Mouse (Mus musculus): ENCODE measurements around the gene Abraxas2. TPM values are rescaled to one million over a fixed set of nuclear protein-coding genes. Genes with fewer than 3 reads are reported as not detected.

Gene Abraxas2
- total RNA-seq, 2 experiments from 2014 or later: 33.1 to 37.7 TPM

DNA sequence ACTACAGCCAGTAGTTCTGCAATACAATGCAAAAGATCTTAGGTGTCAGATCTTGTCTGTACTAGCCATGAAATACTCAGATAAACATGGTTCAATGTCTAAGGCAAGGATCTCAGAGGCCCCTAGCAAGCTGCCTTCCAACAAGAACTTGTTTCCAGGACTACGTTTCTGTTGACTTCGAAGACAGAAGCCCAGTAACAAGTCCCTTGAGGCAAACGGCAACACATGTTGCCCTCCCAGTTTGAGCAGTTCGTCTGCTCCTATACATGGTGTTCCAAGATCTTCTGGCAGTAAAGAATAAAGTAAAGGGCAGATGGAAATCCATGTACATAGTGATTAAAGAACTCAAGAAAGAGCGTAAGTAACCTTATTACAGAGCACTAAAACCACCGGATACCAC lies 5.7 kb upstream of the Abraxas2 start:
- DNase-seq (ENCODE audit: low spot score in 2 of 2): no peak

DNA sequence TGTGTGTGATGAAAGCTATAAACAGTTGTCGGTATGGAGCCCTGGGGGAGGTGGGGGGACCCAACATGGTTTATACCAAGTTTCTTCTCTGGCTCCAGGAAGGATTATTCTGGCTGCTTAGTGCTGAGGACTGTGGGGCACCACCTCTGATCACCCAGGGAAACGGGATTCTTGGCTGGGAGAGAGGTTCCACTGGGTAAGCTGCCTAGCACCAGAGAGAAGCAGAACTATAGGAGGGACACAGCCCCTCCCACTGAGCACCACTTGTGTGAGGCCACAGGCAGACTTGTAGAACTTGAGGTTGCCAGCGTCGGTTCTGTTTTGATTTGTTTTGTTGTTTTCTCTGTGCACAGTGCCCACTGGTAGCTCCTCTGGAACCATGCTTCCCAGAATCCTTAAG lies 5.1 kb upstream of the Abraxas2 start:
- no peak for DNase-seq (ENCODE audit: low spot score in 2 of 2)

DNA sequence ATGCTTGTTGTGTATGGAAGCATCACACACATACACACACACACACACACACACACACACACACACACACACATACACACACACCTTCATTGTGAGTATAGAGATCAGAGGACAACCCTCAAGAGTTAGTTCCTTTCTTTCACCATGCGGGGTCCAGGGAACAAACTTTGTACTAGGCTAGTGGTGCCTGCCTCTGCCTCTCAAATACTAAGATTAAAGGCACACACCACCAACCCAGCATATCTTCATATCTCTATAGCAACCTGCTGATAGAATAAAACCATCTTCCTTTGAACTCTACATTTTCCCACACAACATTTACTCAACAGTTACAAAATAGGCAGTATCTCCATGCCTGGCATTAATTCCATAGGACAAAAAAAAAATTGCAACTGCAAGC lies 2.9 kb upstream of the Abraxas2 start:
- no peak for DNase-seq (ENCODE audit: low spot score in 2 of 2)

DNA sequence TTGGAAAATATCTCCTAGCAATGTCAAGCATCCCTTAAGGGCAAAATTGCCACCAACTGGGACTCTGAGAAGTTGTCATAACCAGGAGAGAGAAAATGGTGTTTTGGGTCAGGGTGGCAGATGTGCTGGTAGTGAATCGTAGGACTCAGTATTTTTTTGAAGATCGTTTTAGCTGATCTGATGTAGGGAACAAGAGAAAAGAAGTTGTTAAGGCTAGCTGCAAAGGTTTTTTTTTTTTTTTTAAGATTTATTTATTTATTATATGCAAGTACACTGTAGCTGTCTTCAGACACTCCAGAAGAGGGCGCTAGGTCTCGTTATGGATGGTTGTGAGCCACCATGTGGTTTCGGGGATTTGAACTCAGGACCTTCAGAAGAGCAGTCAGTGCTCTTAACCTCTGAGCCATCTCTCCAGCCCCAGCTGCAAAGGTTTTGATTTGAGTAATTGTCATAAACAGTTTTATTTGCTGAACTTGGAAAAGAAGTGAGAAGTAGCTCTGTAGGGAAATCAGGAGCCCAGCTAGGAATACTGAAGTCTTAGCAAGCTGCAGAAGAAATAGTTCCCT lies 899 bp upstream of the Abraxas2 start:
- DNase-seq (ENCODE audit: low spot score in 2 of 2): no peak

DNA sequence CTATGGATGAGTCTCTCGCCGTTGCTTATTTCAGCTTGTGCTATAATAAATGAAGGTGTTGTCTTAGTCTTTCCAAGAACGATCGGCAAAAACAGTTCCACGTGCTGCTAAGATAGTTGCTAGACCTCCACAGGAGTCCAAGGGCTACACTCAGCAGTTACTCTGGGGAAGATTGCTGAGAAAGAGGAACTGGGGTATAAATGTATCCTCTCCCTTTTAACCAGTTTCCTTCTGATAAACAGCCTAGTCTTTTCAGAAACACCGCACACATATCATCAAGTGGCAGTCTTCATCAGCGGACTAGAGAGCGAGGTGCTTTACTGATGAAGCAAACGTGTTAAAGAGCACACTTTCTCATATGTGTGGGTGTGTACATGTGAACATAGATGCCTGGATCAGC lies 7.3 kb downstream of the Abraxas2 start:
- no peak for DNase-seq (ENCODE audit: low spot score in 2 of 2)

DNA sequence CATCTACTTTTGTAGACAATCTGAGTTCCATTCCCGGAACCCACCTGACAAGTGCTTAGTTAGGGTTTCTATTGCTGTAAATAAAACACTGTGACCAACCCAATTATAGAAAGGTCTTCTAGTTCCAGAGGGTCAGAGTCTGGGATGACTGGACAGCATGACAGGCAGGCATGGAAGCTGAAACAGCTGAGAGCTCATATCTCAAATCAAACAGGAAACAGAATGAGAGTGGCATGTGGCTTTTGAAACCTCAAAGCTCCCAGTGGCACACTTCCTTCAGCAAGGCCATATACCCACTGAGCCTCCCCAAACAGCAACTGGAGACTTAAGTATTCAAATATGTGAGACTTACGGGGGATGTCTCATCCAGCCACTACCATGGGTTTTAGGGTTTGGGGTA lies 14.0 kb downstream of the Abraxas2 start:
- DNase-seq (ENCODE audit: low spot score in 2 of 2): no peak

DNA sequence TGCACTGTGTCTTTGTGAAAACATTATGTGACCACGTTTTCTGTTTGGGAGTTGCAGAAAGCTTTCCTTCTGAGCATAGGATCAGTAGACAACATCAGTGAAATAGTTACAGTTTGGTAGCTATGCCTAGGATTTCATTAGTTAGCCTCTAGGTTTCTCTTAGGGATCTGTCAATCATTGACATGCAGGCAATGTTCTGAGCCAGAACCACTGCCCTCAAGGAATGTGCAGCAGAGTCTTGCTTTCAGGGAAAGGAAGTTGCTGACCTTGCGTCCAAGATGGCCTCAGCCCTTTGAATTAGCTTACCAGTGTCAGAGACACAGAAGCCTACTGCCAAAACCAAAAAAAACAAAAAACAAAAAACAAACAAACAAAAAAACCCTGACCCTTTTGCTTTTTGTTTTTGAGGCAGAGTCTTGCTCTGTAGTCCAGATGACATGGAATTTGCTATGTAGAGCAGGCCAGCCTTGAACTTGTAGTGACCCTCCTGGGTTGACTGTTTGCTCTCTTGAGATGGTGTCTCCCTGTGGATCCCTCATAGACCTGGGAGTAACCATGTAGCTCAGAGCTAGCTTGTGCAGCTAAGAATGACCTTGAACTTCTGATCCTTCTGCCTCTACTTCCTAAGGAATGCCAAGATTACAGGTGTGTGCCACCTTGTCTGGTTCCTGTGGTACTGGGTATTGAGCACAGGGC lies 16.5 kb downstream of the Abraxas2 start:
- DNase-seq (ENCODE audit: low spot score in 2 of 2): no peak

DNA sequence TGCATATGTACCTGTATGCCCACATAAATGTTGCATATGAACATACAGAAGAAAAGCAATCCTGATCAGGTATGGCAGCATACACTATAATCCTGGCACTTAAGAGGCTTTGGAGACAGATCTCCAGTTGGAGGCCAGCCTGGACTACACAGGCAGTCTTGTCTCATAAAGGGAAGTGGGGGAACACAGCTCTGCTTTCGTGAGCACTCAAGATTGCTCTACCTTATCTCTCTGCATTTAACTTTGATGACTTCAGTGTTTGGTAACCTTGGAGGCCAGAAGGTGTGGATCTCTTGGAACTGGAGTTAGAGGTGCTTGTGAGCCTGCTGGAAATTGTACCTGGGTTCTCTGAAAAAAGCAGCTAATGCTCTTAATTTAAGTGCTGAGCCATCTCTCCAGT lies 21.3 kb downstream of the Abraxas2 start:
- DNase-seq (ENCODE audit: low spot score in 2 of 2): no peak

DNA sequence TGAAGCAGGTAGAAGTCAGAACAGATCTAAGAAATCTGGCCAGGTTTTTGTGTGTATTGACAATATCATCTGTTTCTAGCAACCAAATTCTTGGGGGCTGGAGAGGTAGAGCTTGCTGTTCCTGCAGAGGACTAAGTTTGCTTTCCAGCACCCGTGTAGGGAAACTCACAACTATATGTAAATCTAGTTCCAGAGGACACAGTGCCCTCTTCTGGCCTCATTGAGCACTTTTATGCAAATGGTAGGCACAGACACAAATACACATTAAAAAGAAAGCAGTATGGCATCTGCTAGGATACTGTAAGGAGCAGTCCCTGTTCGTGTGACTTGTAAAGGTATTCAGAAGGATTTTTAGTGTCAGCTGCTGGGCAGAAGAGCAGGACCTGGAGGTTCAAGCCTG lies 23.3 kb downstream of the Abraxas2 start:
- no peak for DNase-seq (ENCODE audit: low spot score in 2 of 2)

DNA sequence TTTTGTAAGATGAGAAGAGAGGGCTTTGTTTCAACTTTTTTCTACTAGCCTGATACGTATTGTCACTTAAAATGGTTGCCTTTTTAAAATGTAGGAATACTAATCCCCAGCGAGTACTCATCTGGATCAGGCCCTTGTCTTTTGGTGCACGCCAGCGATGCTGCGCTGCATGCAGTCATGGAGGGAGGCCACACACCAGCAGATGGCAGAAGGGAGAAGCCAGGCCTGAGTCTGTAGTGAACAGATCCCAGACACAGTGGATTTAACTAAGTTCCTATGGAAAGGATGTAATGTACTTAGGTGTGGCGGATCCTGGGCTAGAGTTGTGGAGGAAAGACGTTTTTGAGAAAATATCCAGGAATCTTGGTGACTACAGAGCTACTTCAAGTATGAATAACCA lies 25.0 kb downstream of the Abraxas2 start:
- no peak for DNase-seq (ENCODE audit: low spot score in 2 of 2)

DNA sequence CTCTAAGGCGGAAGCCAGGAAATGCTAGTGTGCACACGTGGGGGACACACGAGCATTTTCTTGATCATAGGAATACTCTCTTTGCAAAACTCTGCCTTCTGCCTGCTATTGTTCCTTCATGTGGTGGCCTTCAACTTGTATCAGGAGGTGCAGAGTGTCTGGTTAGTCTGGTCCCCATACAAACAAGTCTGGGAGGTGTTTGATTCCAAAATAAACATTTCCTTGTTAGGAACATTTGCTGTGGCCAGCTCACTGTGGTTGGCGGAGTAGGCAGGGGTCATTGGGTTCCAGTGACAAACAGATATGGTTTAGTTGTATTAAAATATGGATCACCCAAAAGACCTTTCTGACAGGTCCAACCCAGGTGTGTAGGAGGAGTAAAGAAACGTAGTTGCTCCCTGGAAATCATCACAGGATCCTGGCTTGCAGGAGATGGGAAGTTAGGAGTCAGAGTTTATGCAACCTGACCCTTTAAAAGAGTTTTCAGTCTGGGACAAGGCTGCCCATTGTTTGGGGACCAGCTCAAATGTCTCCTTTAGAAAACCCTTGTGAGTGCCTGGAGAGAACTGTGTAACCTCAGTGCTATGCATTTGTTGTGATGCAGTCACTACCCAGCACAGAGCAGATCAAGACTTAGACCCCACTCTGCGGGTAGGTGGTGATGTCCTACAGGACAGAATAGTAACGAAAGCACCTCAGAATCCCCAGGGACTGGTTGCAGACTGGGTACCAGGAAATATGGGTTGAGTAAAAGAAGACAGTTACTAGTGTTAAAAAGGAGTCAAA lies 28.2 kb downstream of the Abraxas2 start:
- DNase-seq (ENCODE audit: low spot score in 2 of 2): no peak

DNA sequence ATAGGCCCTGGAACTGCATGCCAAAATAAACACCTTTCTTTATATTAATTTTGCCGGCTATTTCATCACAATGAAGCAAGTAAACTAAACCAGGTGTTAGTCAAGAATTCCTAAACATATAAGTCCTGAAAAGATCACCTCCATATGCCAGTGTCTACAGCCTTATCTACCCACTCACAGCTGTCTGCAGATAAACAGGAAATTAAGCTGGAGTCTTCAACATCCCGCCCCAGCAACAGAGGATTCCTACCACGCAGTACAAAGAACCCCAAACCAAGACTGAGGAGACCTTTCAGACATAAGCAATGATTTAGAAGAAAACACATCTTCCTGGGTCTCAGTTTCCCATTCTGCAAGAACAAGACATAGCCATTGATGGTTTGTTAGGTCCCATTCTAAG lies 29.0 kb downstream of the Abraxas2 start:
- no peak for DNase-seq (ENCODE audit: low spot score in 2 of 2)

DNA sequence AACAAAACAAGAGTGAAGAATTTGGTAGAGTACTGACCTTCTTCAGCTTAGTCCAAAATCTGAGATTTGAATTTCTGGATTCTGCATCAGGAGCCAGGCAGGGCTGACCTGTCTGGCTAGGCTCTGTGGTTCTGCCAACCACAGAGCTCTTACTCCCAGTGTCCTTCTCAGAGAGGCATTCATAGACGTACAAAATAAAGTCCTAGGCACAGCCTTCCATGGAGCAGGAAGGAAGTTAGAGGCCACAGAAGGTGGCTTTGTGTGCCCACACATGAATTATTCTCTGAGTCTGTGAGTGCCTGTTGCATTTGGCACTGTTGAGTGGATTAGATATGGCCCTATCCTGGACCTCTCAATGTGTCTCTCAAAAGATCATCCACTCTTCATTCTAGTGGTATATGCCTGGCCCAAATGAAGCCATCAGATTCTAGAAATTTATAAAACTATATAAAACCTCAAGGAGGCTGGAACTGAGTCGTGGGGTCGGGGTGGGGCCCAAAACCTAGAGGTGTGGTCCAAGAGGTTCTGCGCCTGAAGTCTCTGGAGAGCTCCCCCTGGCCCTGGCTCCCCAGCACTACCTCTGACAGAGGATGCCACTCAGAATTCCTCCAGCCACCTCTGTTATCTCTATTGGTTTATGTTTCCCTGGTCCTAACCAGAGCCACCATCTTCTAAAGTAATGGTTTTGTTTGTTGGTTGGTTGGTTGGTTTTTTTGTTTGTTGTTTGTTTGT lies 29.7 kb downstream of the Abraxas2 start:
- DNase-seq (ENCODE audit: low spot score in 2 of 2): no peak

DNA sequence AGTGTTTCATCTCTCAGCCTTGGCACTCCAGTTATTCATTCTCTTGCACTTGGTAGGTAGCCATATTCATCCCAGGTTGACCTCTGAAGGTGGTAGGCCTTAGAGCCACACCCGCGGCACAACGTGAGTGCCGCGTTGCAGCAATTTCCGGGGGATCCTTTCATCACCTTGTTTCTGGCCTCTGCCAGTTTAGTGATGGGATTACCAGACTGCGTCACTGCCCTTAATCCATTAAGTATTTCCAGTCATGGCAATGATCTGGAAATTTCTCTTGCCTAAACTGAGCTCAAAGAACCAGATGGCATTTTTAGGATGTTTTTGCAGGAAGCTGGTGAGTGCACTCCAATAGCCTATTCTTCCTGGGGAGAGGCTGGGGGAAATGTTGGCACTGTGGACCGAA lies 30.7 kb downstream of the Abraxas2 start:
- DNase-seq (ENCODE audit: low spot score in 2 of 2): no peak

DNA sequence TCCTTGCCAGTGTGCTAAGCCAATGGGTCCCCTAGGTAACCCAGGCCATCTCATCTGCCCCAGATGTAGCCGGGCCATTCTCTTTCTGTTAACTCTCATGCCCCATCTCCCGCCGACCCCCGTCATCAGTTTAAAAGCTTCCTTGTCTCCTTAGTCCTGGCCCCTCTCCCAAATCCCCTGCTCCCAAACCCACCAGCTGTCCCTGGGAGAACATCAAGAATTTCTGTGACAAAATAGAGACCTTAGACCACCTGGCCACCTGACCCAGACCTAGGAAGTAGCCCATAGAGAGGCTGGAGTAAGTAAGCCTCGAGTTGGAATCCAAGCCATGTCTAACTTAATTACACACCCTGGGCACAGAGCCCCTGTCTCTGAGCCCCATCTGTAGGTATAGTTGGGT lies 31.2 kb downstream of the Abraxas2 start:
- DNase-seq (ENCODE audit: low spot score in 2 of 2): no peak

DNA sequence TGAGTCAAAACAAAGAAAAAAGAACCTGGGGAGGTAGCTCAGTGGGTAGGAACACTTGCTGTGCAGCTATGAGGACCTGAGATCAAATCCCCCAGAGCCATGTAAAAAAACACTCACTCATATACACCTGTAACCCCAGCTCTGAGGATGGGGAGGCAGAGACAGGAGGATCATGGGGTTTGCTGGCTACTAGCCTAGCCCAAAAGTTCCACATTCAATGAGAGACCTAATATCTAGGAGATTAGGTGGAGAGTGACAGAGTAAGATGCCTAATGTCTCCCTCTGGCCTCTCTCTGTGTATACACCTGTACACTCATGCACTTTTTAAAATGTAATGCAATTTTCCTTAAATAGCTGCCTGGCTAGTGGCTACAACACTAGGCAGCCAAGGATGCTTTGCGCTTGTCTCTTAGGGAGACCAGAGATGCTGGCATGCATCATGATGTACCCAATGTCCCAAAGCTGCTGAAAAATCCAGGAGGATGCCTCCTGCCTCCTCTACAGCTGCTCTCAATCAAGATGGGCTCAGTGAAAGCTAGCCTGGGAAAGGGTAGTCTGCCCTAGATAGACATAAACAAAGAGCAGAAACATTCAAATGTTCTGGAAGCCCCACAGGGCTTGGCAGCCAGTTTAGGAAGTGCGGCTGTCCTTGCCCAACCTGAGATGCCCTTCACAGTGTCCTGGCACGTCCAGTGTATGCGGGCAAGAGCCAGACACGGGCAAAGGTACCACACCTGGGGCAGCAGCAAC lies 32.7 kb downstream of the Abraxas2 start:
- DNase-seq (ENCODE audit: low spot score in 2 of 2): no peak

DNA sequence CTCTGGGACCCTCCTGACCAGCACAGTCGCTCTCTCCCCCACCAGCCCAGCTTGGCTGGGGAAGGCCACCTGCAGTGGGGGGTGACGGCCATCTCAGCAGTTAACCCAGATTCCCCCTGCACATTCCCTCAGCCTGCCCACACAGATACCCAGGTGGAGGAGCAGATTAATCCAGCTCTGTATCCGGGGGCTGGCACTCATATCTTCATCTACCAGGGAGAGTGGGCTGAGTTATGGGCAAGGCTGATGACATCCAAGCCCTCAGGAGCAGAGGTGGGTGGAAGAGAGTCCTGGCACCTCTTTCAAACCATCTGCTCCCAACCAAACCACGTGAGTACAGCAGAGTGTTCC lies 33.3 kb downstream of the Abraxas2 start:
- DNase-seq (ENCODE audit: low spot score in 2 of 2): no peak

DNA sequence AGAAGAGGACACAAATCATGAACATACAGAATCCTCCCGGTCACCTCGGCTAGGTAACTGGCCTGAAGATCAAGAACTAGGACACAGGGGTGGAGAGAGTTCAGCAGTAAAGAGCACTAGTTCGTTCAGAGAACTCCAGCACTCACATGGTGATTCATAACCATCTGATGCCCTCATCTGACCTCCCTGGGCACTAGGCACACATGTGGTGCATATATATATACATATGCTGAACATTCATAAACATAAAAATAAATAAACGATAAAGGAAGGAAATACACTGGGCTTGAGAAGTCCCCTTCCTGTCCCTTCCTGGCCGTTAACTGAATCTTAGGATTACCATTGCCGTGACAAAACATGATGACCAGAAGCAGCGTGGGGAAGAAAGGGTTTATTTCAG lies 33.8 kb downstream of the Abraxas2 start:
- DNase-seq (ENCODE audit: low spot score in 2 of 2): no peak

DNA sequence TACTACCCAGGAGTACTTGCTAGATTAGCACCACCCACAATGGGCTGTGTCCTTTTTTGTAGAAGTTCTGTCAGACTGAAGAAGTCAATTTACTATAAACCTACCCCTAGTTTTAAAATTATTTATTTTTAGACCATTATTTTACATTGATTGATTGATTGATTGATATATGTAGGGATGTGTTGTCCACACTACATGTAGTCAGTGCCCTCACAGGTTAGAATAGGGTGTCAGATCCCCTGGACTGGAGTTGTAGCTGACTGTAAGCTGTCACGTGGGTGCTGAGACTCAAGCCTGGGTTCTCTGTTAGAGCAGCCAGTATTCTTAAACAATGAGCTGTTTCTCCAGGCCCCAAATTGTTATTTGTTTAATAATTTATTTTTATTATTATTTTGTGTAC lies 34.3 kb downstream of the Abraxas2 start:
- no peak for DNase-seq (ENCODE audit: low spot score in 2 of 2)

DNA sequence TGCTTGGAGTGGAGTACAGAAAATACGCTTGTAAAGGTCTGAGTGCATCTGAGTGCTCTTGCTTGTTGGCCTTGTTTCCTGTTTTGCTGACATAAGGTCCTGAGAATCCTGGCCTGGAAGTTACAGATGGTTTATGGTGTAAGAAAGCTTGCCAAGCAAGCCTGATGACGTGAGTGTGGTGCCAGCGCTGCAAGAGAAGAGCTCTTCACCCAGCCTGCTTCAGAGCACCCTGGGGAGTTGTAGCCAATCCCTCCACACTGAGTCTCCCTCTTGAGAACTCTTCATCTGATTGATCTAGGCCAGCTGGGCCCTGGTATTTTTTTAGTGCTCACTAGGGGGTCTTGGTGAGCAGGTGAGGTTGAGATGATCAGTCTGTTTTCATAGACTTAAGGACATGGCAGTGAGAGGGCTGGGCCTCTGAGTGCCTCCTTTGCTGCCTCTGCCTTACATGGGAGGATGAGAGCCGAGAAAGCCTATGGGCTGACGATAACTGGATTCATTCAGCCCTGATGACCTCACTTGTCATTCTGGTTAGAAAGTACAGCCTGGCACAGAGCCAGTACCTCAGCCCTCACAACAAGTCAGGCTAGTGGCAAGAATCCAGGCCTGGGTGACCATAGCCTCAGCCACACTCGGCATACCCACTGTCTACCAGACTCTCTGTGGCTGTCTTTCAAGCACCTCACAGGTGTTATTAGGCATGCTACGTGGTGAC lies 36.0 kb downstream of the Abraxas2 start:
- DNase-seq (ENCODE audit: low spot score in 2 of 2): no peak
